Mouse (Mus musculus) heart, embryonic 13.5 days (tissue): Measurements from ENCODE around the gene Hyal1. TPM values are rescaled to one million over a fixed set of nuclear protein-coding genes. Genes with fewer than 3 reads are reported as not detected.
A peak's percentile ranks its signal among the peaks of the same experiment; 100 is the strongest.

Experiments
- ATAC-seq: fragments of 200-750 bp; cut with Nextera tagmentation; 2 replicates; pipeline ENCODE4 v1.8.0; 2017; ENCODE audit warnings: moderate TSS enrichment; ENCODE audit not compliant: insufficient number of reproducible peaks, low FRiP score, low TSS enrichment; ENCODE audit errors: extremely low read depth
- H3K27ac ChIP-seq: fragments of 300-500 bp; sonication (generic); replicated peaks from 2 replicates; pipeline ENCODE4 v1.5.1; 2015; ENCODE audit warnings: moderate library complexity, mild to moderate bottlenecking, inconsistent platforms
- H3K27me3 ChIP-seq: fragments of 300-500 bp; sonication (generic); replicated peaks from 2 replicates; pipeline ENCODE4 v1.6.1; 2015; ENCODE audit warnings: mild to moderate bottlenecking, inconsistent platforms
- H3K36me3 ChIP-seq: fragments of 300-500 bp; sonication (generic); 2 replicates; pipeline ENCODE4 v1.6.1; 2015; ENCODE audit warnings: mild to moderate bottlenecking, inconsistent platforms
- H3K4me1 ChIP-seq: fragments of 300-500 bp; sonication (generic); 2 replicates; pipeline ENCODE4 v1.6.1; 2015; ENCODE audit warnings: inconsistent platforms
- H3K4me2 ChIP-seq: fragments of 300-500 bp; sonication (generic); 2 replicates; pipeline ENCODE4 v1.6.1; 2015; ENCODE audit warnings: inconsistent platforms, mild to moderate bottlenecking, moderate library complexity
- H3K4me3 ChIP-seq: fragments of 300-500 bp; sonication (generic); 2 replicates; pipeline ENCODE4 v1.5.1; 2015; ENCODE audit warnings: moderate library complexity, mild to moderate bottlenecking, inconsistent platforms
- H3K9ac ChIP-seq: fragments of 300-500 bp; sonication (generic); 2 replicates; pipeline ENCODE4 v1.6.1; 2015; ENCODE audit warnings: inconsistent platforms, mild to moderate bottlenecking, moderate library complexity
- H3K9me3 ChIP-seq: fragments of 300-500 bp; sonication (generic); 2 replicates; pipeline ENCODE4 v1.6.1; 2016; ENCODE audit warnings: inconsistent platforms
- WGBS: fragments of 180-500 bp; shearing (Covaris S2); methylation state at CpG from one replicate; pipeline ENCODE4 v1.1.7; 2015; ENCODE audit warnings: mixed read lengths; 5-methylcytosine and 5-hydroxymethylcytosine counted together
- polyA plus RNA-seq: library from polyadenylated mRNA; unstranded; fragments of >200 nt; fragmentation: Nextera tagmentation; extraction: Ambion mirVana; gene quantifications from 2 replicates; pipeline ENCODE4 v1.2.1, GENCODE M21; 2015

Hyal1 gene
- polyA plus RNA-seq, 1 experiment from 2014 or later, result 6.3 TPM

GRCm38 (mm10) chr9:107599842-107600241, 23.1 kb downstream of the Hyal1 start:
- Histone ChIP-seq H3K36me3 (peaks cover 12% of the 10 kb centered on the region), H3K4me2 (0 out of 2 replicates have a peak overlapping the region, but pooled peaks have one; percentile 4), H3K9me3 (no peaks in the 10 kb centered on the region), H3K27ac (no peak overlapping the region), H3K27me3 (peaks cover 38% of the 10 kb centered on the region), H3K9ac (peak overlapping the region; percentile 37; the same call in 1 of the 2 replicates), H3K4me1 (peaks cover 49% of the 10 kb centered on the region), H3K4me3 (no peak overlapping the region)
- WGBS, result 57% methylated on average over 14 of the region's 14 CpGs
- ATAC-seq, result no peak

- H3K4me1 ChIP-seq, result peaks cover 54% of the 10 kb centered on the region
- WGBS, result 73% methylated on average over 12 of the region's 12 CpGs
- ATAC-seq, result no peak
- H3K9ac ChIP-seq, result no peak overlapping the region
- no peak overlapping the region for H3K27ac ChIP-seq
- no peak overlapping the region for H3K4me2 ChIP-seq
- H3K9me3 ChIP-seq, result no peaks in the 10 kb centered on the region
- H3K27me3 ChIP-seq, result peaks cover 45% of the 10 kb centered on the region
- peaks cover 5% of the 10 kb centered on the region for H3K36me3 ChIP-seq
- no peak overlapping the region for H3K4me3 ChIP-seq
Measured at GRCm38 (mm10) chr9:107600745-107601144, 24.0 kb downstream of the Hyal1 start.

GRCm38 (mm10) chr9:107601275-107601674, 24.5 kb downstream of the Hyal1 start:
- ATAC-seq, result no peak
- Histone ChIP-seq H3K9me3 (no peaks in the 10 kb centered on the region), H3K4me2 (no peak overlapping the region), H3K9ac (no peak overlapping the region; the same call in 1 of the 2 replicates), H3K4me1 (peaks cover 54% of the 10 kb centered on the region), H3K27ac (no peak overlapping the region), H3K4me3 (no peak overlapping the region), H3K27me3 (peaks cover 50% of the 10 kb centered on the region), H3K36me3 (peaks cover 5% of the 10 kb centered on the region; the same call in 1 of the 2 replicates)
- 84% methylated on average over 11 of the region's 11 CpGs for WGBS

GRCm38 (mm10) chr9:107602068-107602648, 25.4 kb downstream of the Hyal1 start:
- no peak overlapping the region for H3K4me3 ChIP-seq
- no peaks in the 10 kb centered on the region for H3K9me3 ChIP-seq
- peaks cover 54% of the 10 kb centered on the region for H3K4me1 ChIP-seq
- no peak for ATAC-seq
- WGBS, result 4% methylated on average over 10 of the region's 10 CpGs
- H3K27me3 ChIP-seq, result peaks cover 50% of the 10 kb centered on the region
- H3K27ac ChIP-seq, result peak overlapping the region; percentile 24; the same call in 1 of the 2 replicates
- H3K9ac ChIP-seq, result peak overlapping the region; percentile 69
- H3K36me3 ChIP-seq, result peaks cover 5% of the 10 kb centered on the region; the same call in 1 of the 2 replicates
- H3K4me2 ChIP-seq, result peak overlapping the region; percentile 31

- H3K27me3 ChIP-seq, result peaks cover 50% of the 10 kb centered on the region
- ATAC-seq, result no peak
- H3K27ac ChIP-seq, result no peak overlapping the region
- H3K36me3 ChIP-seq, result peaks cover 5% of the 10 kb centered on the region; the same call in 1 of the 2 replicates
- WGBS, result 70% methylated on average over 6 of the region's 6 CpGs
- H3K9me3 ChIP-seq, result no peaks in the 10 kb centered on the region
- H3K4me3 ChIP-seq, result no peak overlapping the region
- H3K4me2 ChIP-seq, result no peak overlapping the region
- H3K4me1 ChIP-seq, result peaks cover 55% of the 10 kb centered on the region
- H3K9ac ChIP-seq, result no peak overlapping the region
Measured at GRCm38 (mm10) chr9:107603251-107603650, 26.5 kb downstream of the Hyal1 start.

GRCm38 (mm10) chr9:107605041-107605661, 28.4 kb downstream of the Hyal1 start:
- Histone ChIP-seq H3K4me3 (peak overlapping the region; percentile 6; the same call in 1 of the 2 replicates), H3K27ac (0 out of 2 replicates have a peak overlapping the region, but pooled peaks have one; percentile 32), H3K4me1 (peaks cover 73% of the 10 kb centered on the region), H3K36me3 (no peaks in the 10 kb centered on the region), H3K9ac (peak overlapping the region; percentile 60), H3K27me3 (peaks cover 31% of the 10 kb centered on the region), H3K9me3 (no peaks in the 10 kb centered on the region), H3K4me2 (peak overlapping the region; percentile 54)
- ATAC-seq, result no peak
- WGBS, result 34% methylated on average over 23 of the region's 23 CpGs

GRCm38 (mm10) chr9:107606591-107606990, 29.9 kb downstream of the Hyal1 start:
- Histone ChIP-seq H3K9me3 (no peaks in the 10 kb centered on the region), H3K4me1 (peaks cover 87% of the 10 kb centered on the region), H3K27ac (peak overlapping the region; percentile 71), H3K27me3 (peaks cover 17% of the 10 kb centered on the region; the same call in 1 of the 2 replicates), H3K4me2 (peak overlapping the region; percentile 64), H3K36me3 (no peaks in the 10 kb centered on the region), H3K9ac (peak overlapping the region; percentile 76), H3K4me3 (peak overlapping the region; percentile 45)
- WGBS, result 19% methylated on average over 9 of the region's 9 CpGs
- no peak for ATAC-seq

- Histone ChIP-seq H3K9ac (peak overlapping the region; percentile 76), H3K27ac (peak overlapping the region; percentile 71), H3K4me2 (peak overlapping the region; percentile 64), H3K4me3 (peak overlapping the region; percentile 45), H3K36me3 (no peaks in the 10 kb centered on the region), H3K27me3 (peaks cover 15% of the 10 kb centered on the region; the same call in 1 of the 2 replicates), H3K9me3 (no peaks in the 10 kb centered on the region), H3K4me1 (peaks cover 89% of the 10 kb centered on the region)
- WGBS, result 72% methylated on average over 2 of the region's 2 CpGs
- no peak for ATAC-seq
Measured at GRCm38 (mm10) chr9:107607036-107607435, 30.3 kb downstream of the Hyal1 start.

- Histone ChIP-seq H3K4me3 (peak overlapping the region; percentile 45), H3K4me2 (peak overlapping the region; percentile 64), H3K27ac (peak overlapping the region; percentile 71), H3K4me1 (peaks cover 85% of the 10 kb centered on the region), H3K9ac (peak overlapping the region; percentile 76), H3K27me3 (peaks cover 15% of the 10 kb centered on the region; the same call in 1 of the 2 replicates), H3K36me3 (no peaks in the 10 kb centered on the region), H3K9me3 (no peaks in the 10 kb centered on the region)
- WGBS, result 30% methylated on average over 9 of the region's 9 CpGs
- ATAC-seq, result no peak
Measured at GRCm38 (mm10) chr9:107607653-107608245, 31.0 kb downstream of the Hyal1 start.

- 52% methylated on average over 11 of the region's 12 CpGs for WGBS
- H3K36me3 ChIP-seq, result peaks cover 5% of the 10 kb centered on the region
- H3K4me1 ChIP-seq, result peaks cover 93% of the 10 kb centered on the region
- ATAC-seq, result no peak
- H3K4me3 ChIP-seq, result peak within 1 kb of the TSS; percentile 8; the same call in 1 of the 2 replicates
- no peaks in the 10 kb centered on the region for H3K9me3 ChIP-seq
- peak within 1 kb of the TSS; percentile 64 for H3K4me2 ChIP-seq
- H3K27me3 ChIP-seq, result peaks cover 15% of the 10 kb centered on the region; the same call in 1 of the 2 replicates
- peak within 1 kb of the TSS; percentile 71 for H3K27ac ChIP-seq
- peak within 1 kb of the TSS; percentile 76 for H3K9ac ChIP-seq
Measured at GRCm38 (mm10) chr9:107608741-107609432, 32.2 kb downstream of the Hyal1 start, which contains the start of gene Sema3b. Sema3b (minus strand) TSS chr9:107609229.

GRCm38 (mm10) chr9:107609433-107609830, 32.7 kb downstream of the Hyal1 start:
- WGBS, result 69% methylated on average over 4 of the region's 4 CpGs
- Histone ChIP-seq H3K9ac (peak overlapping the region; percentile 67; the same call in 1 of the 2 replicates), H3K4me1 (peaks cover 92% of the 10 kb centered on the region)

More at GRCm38 (mm10) chr9:107609433-107609830, 32.7 kb downstream of the Hyal1 start:
- H3K9me3 ChIP-seq, result no peaks in the 10 kb centered on the region
- peaks cover 15% of the 10 kb centered on the region; the same call in 1 of the 2 replicates for H3K27me3 ChIP-seq
- H3K36me3 ChIP-seq, result peaks cover 10% of the 10 kb centered on the region
- H3K27ac ChIP-seq, result peak overlapping the region; percentile 71
- no peak overlapping the region for H3K4me3 ChIP-seq
- H3K4me2 ChIP-seq, result peak overlapping the region; percentile 64; the same call in 1 of the 2 replicates
- ATAC-seq, result no peak
